Mouse (Mus musculus): ENCODE data around the gene Kit. TPM values are rescaled to one million over a fixed set of nuclear protein-coding genes. Genes with fewer than 3 reads are reported as not detected.

Kit gene
- polyA plus RNA-seq, 1 experiment from 2014 or later = 49.0 TPM

- H3K4me1 ChIP-seq (ENCODE audit: control insufficient read depth, insufficient read depth, low read length) = peaks cover 5% of the 10 kb centered on the region
- no peak overlapping the region for H3K9ac ChIP-seq (ENCODE audit: low read depth, low read length)
- no peak for ATAC-seq
- 94% methylated on average over 4 of the region's 4 CpGs for WGBS
- H3K4me2 ChIP-seq (ENCODE audit: low read length) = no peak overlapping the region
- H3K4me3 ChIP-seq (ENCODE audit: low read depth, low read length) = no peak overlapping the region
- H3K27me3 ChIP-seq (ENCODE audit: control insufficient read depth, insufficient read depth, low read depth, low read length) = no peaks in the 10 kb centered on the region
- no peaks in the 10 kb centered on the region for H3K36me3 ChIP-seq (ENCODE audit: control insufficient read depth, insufficient read depth, low read length)
- H3K9me3 ChIP-seq (replicated peaks; ENCODE audit: control insufficient read depth, low read length, poor library complexity, severe bottlenecking) = no peaks in the 10 kb centered on the region
- no peak overlapping the region for H3K27ac ChIP-seq (ENCODE audit: low read length)
Observed at GRCm38 (mm10) chr5:75622401-75622800, 47.7 kb downstream of the Kit start.

- 84% methylated on average over 11 of the region's 11 CpGs for WGBS
- peaks cover 5% of the 10 kb centered on the region for H3K4me1 ChIP-seq (ENCODE audit: control insufficient read depth, insufficient read depth, low read length)
- H3K36me3 ChIP-seq (ENCODE audit: control insufficient read depth, insufficient read depth, low read length) = no peaks in the 10 kb centered on the region
- no peak overlapping the region for H3K27ac ChIP-seq (ENCODE audit: low read length)
- no peak overlapping the region for H3K9ac ChIP-seq (ENCODE audit: low read depth, low read length)
- no peaks in the 10 kb centered on the region for H3K9me3 ChIP-seq (replicated peaks; ENCODE audit: control insufficient read depth, low read length, poor library complexity, severe bottlenecking)
- H3K27me3 ChIP-seq (ENCODE audit: control insufficient read depth, insufficient read depth, low read depth, low read length) = no peaks in the 10 kb centered on the region
- ATAC-seq = no peak
- H3K4me3 ChIP-seq (ENCODE audit: low read depth, low read length) = no peak overlapping the region
- no peak overlapping the region for H3K4me2 ChIP-seq (ENCODE audit: low read length)
Observed at GRCm38 (mm10) chr5:75623007-75623406, 48.3 kb downstream of the Kit start.

- WGBS = 74% methylated on average over 1 of the region's 1 CpGs
- Histone ChIP-seq H3K27me3 (ENCODE audit: control insufficient read depth, insufficient read depth, low read depth, low read length) (no peaks in the 10 kb centered on the region), H3K4me1 (ENCODE audit: control insufficient read depth, insufficient read depth, low read length) (peaks cover 5% of the 10 kb centered on the region), H3K27ac (ENCODE audit: low read length) (no peak overlapping the region), H3K9me3 (replicated peaks; ENCODE audit: control insufficient read depth, low read length, poor library complexity, severe bottlenecking) (no peaks in the 10 kb centered on the region), H3K4me3 (ENCODE audit: low read depth, low read length) (no peak overlapping the region), H3K4me2 (ENCODE audit: low read length) (no peak overlapping the region), H3K9ac (ENCODE audit: low read depth, low read length) (no peak overlapping the region), H3K36me3 (ENCODE audit: control insufficient read depth, insufficient read depth, low read length) (no peaks in the 10 kb centered on the region)
- ATAC-seq = no peak
Observed at GRCm38 (mm10) chr5:75623520-75623919, 48.8 kb downstream of the Kit start.

- WGBS = 92% methylated on average over 20 of the region's 20 CpGs
- H3K9me3 ChIP-seq (replicated peaks; ENCODE audit: control insufficient read depth, low read length, poor library complexity, severe bottlenecking) = no peaks in the 10 kb centered on the region
- H3K4me2 ChIP-seq (ENCODE audit: low read length) = no peak overlapping the region
- H3K4me3 ChIP-seq (ENCODE audit: low read depth, low read length) = no peak overlapping the region
- ATAC-seq = no peak
- H3K27ac ChIP-seq (ENCODE audit: low read length) = no peak overlapping the region
- H3K4me1 ChIP-seq (ENCODE audit: control insufficient read depth, insufficient read depth, low read length) = peaks cover 5% of the 10 kb centered on the region
- H3K9ac ChIP-seq (ENCODE audit: low read depth, low read length) = no peak overlapping the region
- no peaks in the 10 kb centered on the region for H3K36me3 ChIP-seq (ENCODE audit: control insufficient read depth, insufficient read depth, low read length)
- H3K27me3 ChIP-seq (ENCODE audit: control insufficient read depth, insufficient read depth, low read depth, low read length) = no peaks in the 10 kb centered on the region
Observed at GRCm38 (mm10) chr5:75623993-75624706, 49.4 kb downstream of the Kit start.

- H3K36me3 ChIP-seq (ENCODE audit: control insufficient read depth, insufficient read depth, low read length) = no peaks in the 10 kb centered on the region
- no peaks in the 10 kb centered on the region for H3K9me3 ChIP-seq (replicated peaks; ENCODE audit: control insufficient read depth, low read length, poor library complexity, severe bottlenecking)
- no peak overlapping the region for H3K27ac ChIP-seq (ENCODE audit: low read length)
- ATAC-seq = no peak
- no peaks in the 10 kb centered on the region for H3K27me3 ChIP-seq (ENCODE audit: control insufficient read depth, insufficient read depth, low read depth, low read length)
- no peak overlapping the region for H3K4me3 ChIP-seq (ENCODE audit: low read depth, low read length)
- H3K9ac ChIP-seq (ENCODE audit: low read depth, low read length) = no peak overlapping the region
- H3K4me1 ChIP-seq (ENCODE audit: control insufficient read depth, insufficient read depth, low read length) = peaks cover 5% of the 10 kb centered on the region
- H3K4me2 ChIP-seq (ENCODE audit: low read length) = no peak overlapping the region
Observed at GRCm38 (mm10) chr5:75625059-75625458, 50.3 kb downstream of the Kit start.

GRCm38 (mm10) chr5:75626284-75626683 lies 51.6 kb downstream of the Kit start:
- no peaks in the 10 kb centered on the region for H3K9me3 ChIP-seq (replicated peaks; ENCODE audit: control insufficient read depth, low read length, poor library complexity, severe bottlenecking)
- H3K27me3 ChIP-seq (ENCODE audit: control insufficient read depth, insufficient read depth, low read depth, low read length) = no peaks in the 10 kb centered on the region
- H3K4me2 ChIP-seq (ENCODE audit: low read length) = no peak overlapping the region
- no peak overlapping the region for H3K4me3 ChIP-seq (ENCODE audit: low read depth, low read length)
- no peaks in the 10 kb centered on the region for H3K36me3 ChIP-seq (ENCODE audit: control insufficient read depth, insufficient read depth, low read length)
- peaks cover 5% of the 10 kb centered on the region for H3K4me1 ChIP-seq (ENCODE audit: control insufficient read depth, insufficient read depth, low read length)
- peak overlapping the region; percentile 13; the same call in 1 of the 2 replicates for H3K27ac ChIP-seq (ENCODE audit: low read length)
- ATAC-seq = 0 out of 2 replicates have a peak, but pooled peaks have one; percentile 22
- 41% methylated on average over 8 of the region's 8 CpGs for WGBS
- no peak overlapping the region for H3K9ac ChIP-seq (ENCODE audit: low read depth, low read length)

GRCm38 (mm10) chr5:75626703-75627102 lies 52.0 kb downstream of the Kit start:
- H3K9ac ChIP-seq (ENCODE audit: low read depth, low read length) = no peak overlapping the region
- WGBS = 27% methylated on average over 6 of the region's 6 CpGs
- peaks cover 5% of the 10 kb centered on the region for H3K4me1 ChIP-seq (ENCODE audit: control insufficient read depth, insufficient read depth, low read length)
- no peak overlapping the region for H3K4me2 ChIP-seq (ENCODE audit: low read length)
- H3K27me3 ChIP-seq (ENCODE audit: control insufficient read depth, insufficient read depth, low read depth, low read length) = no peaks in the 10 kb centered on the region
- no peaks in the 10 kb centered on the region for H3K9me3 ChIP-seq (replicated peaks; ENCODE audit: control insufficient read depth, low read length, poor library complexity, severe bottlenecking)
- 0 out of 2 replicates have a peak, but pooled peaks have one; percentile 26 for ATAC-seq
- no peak overlapping the region for H3K4me3 ChIP-seq (ENCODE audit: low read depth, low read length)
- H3K36me3 ChIP-seq (ENCODE audit: control insufficient read depth, insufficient read depth, low read length) = no peaks in the 10 kb centered on the region
- H3K27ac ChIP-seq (ENCODE audit: low read length) = no peak overlapping the region

- Histone ChIP-seq H3K4me2 (ENCODE audit: low read length) (no peak overlapping the region), H3K9me3 (replicated peaks; ENCODE audit: control insufficient read depth, low read length, poor library complexity, severe bottlenecking) (no peaks in the 10 kb centered on the region), H3K9ac (ENCODE audit: low read depth, low read length) (no peak overlapping the region), H3K4me1 (ENCODE audit: control insufficient read depth, insufficient read depth, low read length) (peaks cover 4% of the 10 kb centered on the region), H3K27ac (ENCODE audit: low read length) (no peak overlapping the region), H3K27me3 (ENCODE audit: control insufficient read depth, insufficient read depth, low read depth, low read length) (no peaks in the 10 kb centered on the region), H3K36me3 (ENCODE audit: control insufficient read depth, insufficient read depth, low read length) (no peaks in the 10 kb centered on the region), H3K4me3 (ENCODE audit: low read depth, low read length) (no peak overlapping the region)
- ATAC-seq = no peak
- 93% methylated on average over 5 of the region's 5 CpGs for WGBS
Observed at GRCm38 (mm10) chr5:75632257-75632656, 57.5 kb downstream of the Kit start.

- Histone ChIP-seq H3K27me3 (ENCODE audit: control insufficient read depth, insufficient read depth, low read depth, low read length) (no peaks in the 10 kb centered on the region), H3K9ac (ENCODE audit: low read depth, low read length) (no peak overlapping the region), H3K4me1 (ENCODE audit: control insufficient read depth, insufficient read depth, low read length) (peaks cover 4% of the 10 kb centered on the region), H3K36me3 (ENCODE audit: control insufficient read depth, insufficient read depth, low read length) (no peaks in the 10 kb centered on the region), H3K4me3 (ENCODE audit: low read depth, low read length) (no peak overlapping the region), H3K4me2 (ENCODE audit: low read length) (no peak overlapping the region), H3K9me3 (replicated peaks; ENCODE audit: control insufficient read depth, low read length, poor library complexity, severe bottlenecking) (no peaks in the 10 kb centered on the region), H3K27ac (ENCODE audit: low read length) (no peak overlapping the region)
- no peak for ATAC-seq
- WGBS = 87% methylated on average over 18 of the region's 18 CpGs
Observed at GRCm38 (mm10) chr5:75632846-75633640, 58.3 kb downstream of the Kit start.
